In genomic region chr9:55545556-55546175, GRCm38 (mm10) we compare ENCODE assay signal across 8 mouse cellular contexts. TPM values are rescaled to one million over a fixed set of nuclear protein-coding genes. Genes with fewer than 3 reads are reported as not detected.
DNase-seq lines count a peak whose midpoint lies in the region; ATAC-seq and TF ChIP-seq lines count a peak whose summit lies in the region.

No protein-coding gene starts in this region.

- peaks cover 25% of the 10 kb centered on the region for H3K4me1 ChIP-seq in liver, embryonic 11.5 days (replicated peaks; ENCODE audit: control insufficient read depth, insufficient read depth, low read length)
- H3K4me1 ChIP-seq in embryonic facial prominence, embryonic 14.5 days (ENCODE audit: control insufficient read depth, insufficient read depth, low read length), result peaks cover 13% of the 10 kb centered on the region; the same call in 1 of the 2 replicates
- H3K4me1 ChIP-seq in hindbrain, embryonic 13.5 days (replicated peaks), result peaks cover 43% of the 10 kb centered on the region
- no peaks in the 10 kb centered on the region for H3K4me1 ChIP-seq in liver, embryonic 14.5 days (replicated peaks; ENCODE audit: control insufficient read depth in 2 of 2, insufficient read depth in 2 of 2, low read length in 1 of 2)

- peak overlapping the region; percentile 78 for H3K4me2 ChIP-seq in liver, embryonic 11.5 days
- peak overlapping the region; percentile 66 for H3K4me2 ChIP-seq in embryonic facial prominence, embryonic 14.5 days (ENCODE audit: low read depth, low read length)
- H3K4me2 ChIP-seq in hindbrain, embryonic 13.5 days, result peak overlapping the region; percentile 27
- H3K4me2 ChIP-seq in liver, embryonic 14.5 days (ENCODE audit: low read depth), result 0 out of 2 replicates have a peak overlapping the region, but pooled peaks have one; percentile 8

- no peak for TF ChIP-seq CTCF in liver, embryonic 14.5 days (IDR thresholded peaks at IDR 0.05; ENCODE audit: low read depth)

- H3K9ac ChIP-seq in liver, embryonic 11.5 days (ENCODE audit: low read depth, low read length), result no peak overlapping the region
- no peak overlapping the region for H3K9ac ChIP-seq in embryonic facial prominence, embryonic 14.5 days (ENCODE audit: low read depth, low read length)
- H3K9ac ChIP-seq in hindbrain, embryonic 13.5 days, result no peak overlapping the region; the same call in 1 of the 2 replicates
- no peak overlapping the region for H3K9ac ChIP-seq in liver, embryonic 14.5 days (replicated peaks)

- ATAC-seq in liver, embryonic 11.5 days (replicated peaks; ENCODE audit: low FRiP score), result no peak
- no peak for ATAC-seq in embryonic facial prominence, embryonic 14.5 days (ENCODE audit: low read depth)
- ATAC-seq in hindbrain, embryonic 13.5 days (ENCODE audit: low FRiP score), result no peak
- ATAC-seq in liver, embryonic 14.5 days (ENCODE audit: insufficient read depth), result no peak
- ATAC-seq in erythroblast, adult 5-6 weeks (replicated peaks; ENCODE audit: low FRiP score, poor library complexity, severe bottlenecking), result no peak

- H3K27ac ChIP-seq in liver, embryonic 11.5 days (ENCODE audit: low read depth, low read length), result no peak overlapping the region
- H3K27ac ChIP-seq in embryonic facial prominence, embryonic 14.5 days (replicated peaks; ENCODE audit: low read depth, low read length), result 0 out of 2 replicates have a peak overlapping the region, but pooled peaks have one; percentile 33
- H3K27ac ChIP-seq in hindbrain, embryonic 13.5 days, result no peak overlapping the region
- H3K27ac ChIP-seq in liver, embryonic 14.5 days, result no peak overlapping the region

- no peaks in the 10 kb centered on the region for H3K36me3 ChIP-seq in liver, embryonic 11.5 days (ENCODE audit: control insufficient read depth, insufficient read depth, low read length)
- no peaks in the 10 kb centered on the region for H3K36me3 ChIP-seq in embryonic facial prominence, embryonic 14.5 days (ENCODE audit: control insufficient read depth, insufficient read depth, low read length)
- H3K36me3 ChIP-seq in hindbrain, embryonic 13.5 days, result no peaks in the 10 kb centered on the region
- no peaks in the 10 kb centered on the region for H3K36me3 ChIP-seq in liver, embryonic 14.5 days (replicated peaks; ENCODE audit: control insufficient read depth, insufficient read depth, low read depth)

- peak overlapping the region; percentile 33; the same call in 1 of the 2 replicates for H3K4me3 ChIP-seq in liver, embryonic 11.5 days (ENCODE audit: low read depth, low read length)
- H3K4me3 ChIP-seq in embryonic facial prominence, embryonic 14.5 days (ENCODE audit: low read depth, low read length), result peak overlapping the region; percentile 43
- peak overlapping the region; percentile 28 for H3K4me3 ChIP-seq in hindbrain, embryonic 13.5 days
- H3K4me3 ChIP-seq in liver, embryonic 14.5 days (ENCODE audit: insufficient read depth in 1 of 2, low read depth in 2 of 2, low read length in 2 of 2), result no peak overlapping the region

- TF ChIP-seq EP300 in liver, embryonic 14.5 days (IDR thresholded peaks at IDR 0.05; ENCODE audit: low read depth), result no peak

- H3K27me3 ChIP-seq in liver, embryonic 11.5 days (replicated peaks; ENCODE audit: control insufficient read depth, insufficient read depth, low read length), result peaks cover 94% of the 10 kb centered on the region
- peaks cover 91% of the 10 kb centered on the region for H3K27me3 ChIP-seq in embryonic facial prominence, embryonic 14.5 days (replicated peaks; ENCODE audit: control insufficient read depth, insufficient read depth, low read length)
- H3K27me3 ChIP-seq in hindbrain, embryonic 13.5 days, result peaks cover 99% of the 10 kb centered on the region
- peaks cover 87% of the 10 kb centered on the region for H3K27me3 ChIP-seq in liver, embryonic 14.5 days (ENCODE audit: control insufficient read depth, insufficient read depth, low read length)

- H3K9me3 ChIP-seq in liver, embryonic 11.5 days (ENCODE audit: control insufficient read depth, low read length), result peaks cover 2% of the 10 kb centered on the region; the same call in 1 of the 2 replicates
- no peaks in the 10 kb centered on the region for H3K9me3 ChIP-seq in embryonic facial prominence, embryonic 14.5 days (ENCODE audit: control insufficient read depth, low read length)
- H3K9me3 ChIP-seq in hindbrain, embryonic 13.5 days, result no peaks in the 10 kb centered on the region
- H3K9me3 ChIP-seq in liver, embryonic 14.5 days (ENCODE audit: control insufficient read depth, low read length), result peaks cover 5% of the 10 kb centered on the region

- no peak for DNase-seq in liver, embryonic 11.5 days (ENCODE audit: low spot score)
- no peak for DNase-seq in liver
- DNase-seq in embryonic facial prominence, embryonic 14.5 days (ENCODE audit: low spot score), result peak; percentile 24
- no peak for DNase-seq in liver, embryonic 14.5 days (ENCODE audit: low read depth in 3 of 3, low spot score in 3 of 3)
- no peak for DNase-seq in layer of hippocampus, adult 9-11 months
- no peak for DNase-seq in urinary bladder, postnatal 36 days (ENCODE audit: low spot score in 2 of 2)

- WGBS in liver, embryonic 11.5 days, result 12% methylated on average over 41 of the region's 41 CpGs
- WGBS in embryonic facial prominence, embryonic 14.5 days, result 7% methylated on average over 41 of the region's 41 CpGs
- WGBS in hindbrain, embryonic 13.5 days, result 3% methylated on average over 41 of the region's 41 CpGs
- WGBS in liver, embryonic 14.5 days (ENCODE audit: insufficient replicate concordance), result 10% methylated on average over 41 of the region's 41 CpGs

RNA-seq across cellular contexts. Expression of gene Isl2, which starts 7.2 kb away (rescaled TPM):
- 2.1 TPM in 2 replicates for polyA plus RNA-seq in liver, embryonic 11.5 days (2014; fragmentation: Nextera tagmentation; extraction: Ambion mirVana)
- 7.3 and 7.9 TPM in 2 replicates for polyA plus RNA-seq in embryonic facial prominence, embryonic 14.5 days (2014; fragmentation: Nextera tagmentation; extraction: Ambion mirVana)
- 11.3 and 12.2 TPM in 2 replicates for polyA plus RNA-seq in hindbrain, embryonic 13.5 days (2015; fragmentation: Nextera tagmentation; extraction: Ambion mirVana)
- 0.16 and 0.19 TPM in 2 replicates for polyA plus RNA-seq in liver, embryonic 14.5 days (2012; rRNA removed)
- 0.10 TPM in 1 of 2 replicates, not detected in the other for polyA plus RNA-seq in liver, embryonic 14.5 days (2014; fragmentation: Nextera tagmentation; extraction: Ambion mirVana)
- not detected in 2 replicates for total RNA-seq in erythroblast, adult 5-6 weeks (2015; ENCODE audit: low replicate concordance)
- not detected in 2 replicates for total RNA-seq in erythroblast, adult 5-6 weeks (2017; ENCODE audit: low replicate concordance)

RNA-seq across cellular contexts. Expression of gene Etfa, which starts 33.6 kb away (rescaled TPM):
- 195 and 217 TPM in 2 replicates for polyA plus RNA-seq in liver, embryonic 11.5 days (2014; fragmentation: Nextera tagmentation; extraction: Ambion mirVana)
- 182 and 191 TPM in 2 replicates for polyA plus RNA-seq in embryonic facial prominence, embryonic 14.5 days (2014; fragmentation: Nextera tagmentation; extraction: Ambion mirVana)
- 95.5 and 104 TPM in 2 replicates for polyA plus RNA-seq in hindbrain, embryonic 13.5 days (2015; fragmentation: Nextera tagmentation; extraction: Ambion mirVana)
- 73.3 and 87.6 TPM in 2 replicates for polyA plus RNA-seq in liver, embryonic 14.5 days (2012; rRNA removed)
- polyA plus RNA-seq in liver, embryonic 14.5 days (2014; fragmentation: Nextera tagmentation; extraction: Ambion mirVana), result 181 and 189 TPM in 2 replicates
- total RNA-seq in erythroblast, adult 5-6 weeks (2015; ENCODE audit: low replicate concordance), result 37.2 and 39.2 TPM in 2 replicates
- 14.1 and 32.3 TPM in 2 replicates for total RNA-seq in erythroblast, adult 5-6 weeks (2017; ENCODE audit: low replicate concordance)

Comparison
In these comparisons a context has a peak if more than half of its experiments do, and no peak if none do; other contexts are left out.
1. H3K4me3 ChIP-seq: peak in liver, embryonic 11.5 days (single experiment), embryonic facial prominence, embryonic 14.5 days (single experiment) and hindbrain, embryonic 13.5 days (single experiment); none in liver, embryonic 14.5 days (0 of 2).
2. H3K4me2 ChIP-seq: peak in every context shown above with its lines; median percentile 78 in liver, embryonic 11.5 days; 66 in embryonic facial prominence, embryonic 14.5 days; 27 in hindbrain, embryonic 13.5 days; 8 in liver, embryonic 14.5 days.